Mouse (Mus musculus): Measurements from ENCODE around the gene Ubash3b. TPM values are rescaled to one million over a fixed set of nuclear protein-coding genes. Genes with fewer than 3 reads are reported as not detected.

Ubash3b gene
- polyA plus RNA-seq, 1 experiment from 2014 or later: 3.8 TPM

GRCm38 (mm10) chr9:41147203-41147842, 14.2 kb downstream of the Ubash3b start:
- H3K9me3 ChIP-seq: no peaks in the 10 kb centered on the region
- H3K27me3 ChIP-seq (replicated peaks): no peaks in the 10 kb centered on the region
- H3K9ac ChIP-seq: no peak overlapping the region
- 21% methylated on average over 13 of the region's 13 CpGs for WGBS
- 0 out of 2 replicates have a peak, but pooled peaks have one; percentile 51 for ATAC-seq
- H3K27ac ChIP-seq: peak overlapping the region; percentile 24; the same call in 1 of the 2 replicates
- H3K4me3 ChIP-seq (replicated peaks): no peak overlapping the region
- H3K36me3 ChIP-seq: no peaks in the 10 kb centered on the region
- H3K4me2 ChIP-seq (replicated peaks): peak overlapping the region; percentile 35
- 0 out of 2 replicates have a peak, but pooled peaks cover 7% of the 10 kb centered on the region for H3K4me1 ChIP-seq (replicated peaks)

DNA sequence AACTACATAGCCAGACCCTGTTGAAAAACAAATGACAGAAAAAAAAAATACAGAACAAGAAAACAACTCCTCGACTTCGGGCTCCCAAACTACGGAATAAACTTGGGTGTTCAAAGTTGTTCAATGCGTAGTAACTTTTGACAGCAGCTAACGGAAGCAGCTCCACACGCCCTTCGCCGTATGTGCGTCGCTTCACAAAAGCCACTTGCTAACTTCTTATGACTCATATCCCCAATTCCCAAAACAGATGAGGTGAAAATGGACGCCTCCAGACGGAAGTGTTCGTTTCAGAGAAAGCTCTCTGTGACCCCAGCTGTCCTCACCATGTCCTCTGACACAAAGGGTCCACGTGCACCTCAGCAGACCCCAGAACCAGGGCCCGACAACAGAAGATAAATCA, 17.7 kb downstream of the Ubash3b start:
- Histone ChIP-seq H3K27ac (no peak overlapping the region), H3K4me1 (replicated peaks) (0 out of 2 replicates have a peak, but pooled peaks cover 7% of the 10 kb centered on the region), H3K4me2 (replicated peaks) (no peak overlapping the region), H3K9ac (no peak overlapping the region), H3K27me3 (replicated peaks) (no peaks in the 10 kb centered on the region), H3K36me3 (no peaks in the 10 kb centered on the region), H3K9me3 (no peaks in the 10 kb centered on the region), H3K4me3 (replicated peaks) (no peak overlapping the region)
- WGBS: 89% methylated on average over 15 of the region's 15 CpGs
- no peak for ATAC-seq

DNA sequence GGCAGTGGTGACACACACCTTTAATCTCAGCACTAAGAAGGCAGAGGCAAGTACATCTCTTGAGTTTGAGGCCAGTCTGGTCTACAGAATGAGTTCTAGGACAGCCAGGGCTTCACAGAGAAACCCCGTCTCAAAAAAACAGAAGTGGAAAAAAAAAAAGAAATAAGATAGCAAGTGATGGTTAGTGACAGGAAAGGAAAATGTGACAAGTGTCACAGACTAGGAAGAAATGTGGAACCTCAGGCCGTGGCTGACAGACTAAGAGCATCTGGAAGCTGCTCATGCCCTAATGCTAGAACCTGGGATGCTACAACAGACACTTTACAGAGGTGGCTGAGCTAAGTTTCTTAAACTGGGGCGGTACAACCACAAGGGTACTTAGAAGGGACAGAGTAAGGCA, 18.4 kb downstream of the Ubash3b start:
- H3K27ac ChIP-seq: no peak overlapping the region
- no peaks in the 10 kb centered on the region for H3K9me3 ChIP-seq
- H3K9ac ChIP-seq: no peak overlapping the region
- no peak overlapping the region for H3K4me3 ChIP-seq (replicated peaks)
- no peaks in the 10 kb centered on the region for H3K27me3 ChIP-seq (replicated peaks)
- H3K36me3 ChIP-seq: no peaks in the 10 kb centered on the region
- no peak overlapping the region for H3K4me2 ChIP-seq (replicated peaks)
- H3K4me1 ChIP-seq (replicated peaks): 0 out of 2 replicates have a peak, but pooled peaks cover 7% of the 10 kb centered on the region
- ATAC-seq: no peak
- 80% methylated on average over 3 of the region's 3 CpGs for WGBS

- Histone ChIP-seq H3K4me3 (replicated peaks) (no peak overlapping the region), H3K9me3 (no peaks in the 10 kb centered on the region), H3K4me2 (replicated peaks) (no peak overlapping the region), H3K27me3 (replicated peaks) (no peaks in the 10 kb centered on the region), H3K4me1 (replicated peaks) (no peaks in the 10 kb centered on the region), H3K27ac (no peak overlapping the region), H3K36me3 (no peaks in the 10 kb centered on the region), H3K9ac (no peak overlapping the region)
- ATAC-seq: no peak
- WGBS: 56% methylated on average over 2 of the region's 2 CpGs
Measured at GRCm38 (mm10) chr9:41141026-41141425, 20.5 kb downstream of the Ubash3b start.

DNA sequence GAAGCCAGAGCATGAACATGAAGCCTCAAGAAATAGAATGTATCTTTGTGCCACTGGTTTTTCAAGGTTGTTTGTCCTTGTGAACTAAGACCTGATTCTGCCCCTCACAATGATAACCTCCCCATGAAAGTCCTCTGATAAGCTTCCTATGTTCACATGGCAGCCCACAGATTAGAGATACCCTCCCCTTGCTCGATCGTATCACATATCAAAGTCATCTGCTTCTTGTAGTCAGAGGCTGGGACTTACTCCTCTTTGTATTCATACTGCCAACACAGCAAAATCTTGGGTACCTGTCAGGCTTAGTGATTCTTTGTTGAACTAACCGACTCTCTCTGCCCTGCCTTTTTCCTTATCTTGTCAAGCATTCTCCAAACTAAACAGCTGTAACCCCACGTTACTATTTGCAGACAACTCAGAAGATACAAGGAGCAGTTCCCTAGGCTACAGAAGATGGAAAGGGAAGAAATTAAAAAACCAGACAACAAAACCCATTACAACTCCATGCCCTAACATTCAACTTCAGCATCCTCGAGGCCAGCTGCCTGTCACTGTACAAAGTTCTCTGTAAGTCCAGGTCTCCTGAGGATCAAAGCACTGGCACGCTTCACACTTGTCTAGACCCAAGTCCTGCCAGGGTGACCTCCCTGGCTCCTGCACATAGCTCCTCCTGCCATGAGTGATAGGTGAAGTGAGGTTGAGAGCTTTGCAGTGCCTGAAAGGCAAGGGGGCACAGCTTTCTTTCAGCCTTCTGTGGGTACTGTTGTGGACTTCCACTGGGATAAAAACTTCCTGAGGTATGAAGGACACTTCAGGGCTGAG, 22.3 kb downstream of the Ubash3b start:
- 56% methylated on average over 6 of the region's 6 CpGs for WGBS
- no peak overlapping the region for H3K4me3 ChIP-seq (replicated peaks)
- H3K36me3 ChIP-seq: no peaks in the 10 kb centered on the region
- no peaks in the 10 kb centered on the region for H3K4me1 ChIP-seq (replicated peaks)
- H3K9me3 ChIP-seq: no peaks in the 10 kb centered on the region
- H3K4me2 ChIP-seq (replicated peaks): no peak overlapping the region
- no peak overlapping the region for H3K9ac ChIP-seq
- H3K27ac ChIP-seq: no peak overlapping the region
- no peaks in the 10 kb centered on the region for H3K27me3 ChIP-seq (replicated peaks)
- no peak for ATAC-seq

DNA sequence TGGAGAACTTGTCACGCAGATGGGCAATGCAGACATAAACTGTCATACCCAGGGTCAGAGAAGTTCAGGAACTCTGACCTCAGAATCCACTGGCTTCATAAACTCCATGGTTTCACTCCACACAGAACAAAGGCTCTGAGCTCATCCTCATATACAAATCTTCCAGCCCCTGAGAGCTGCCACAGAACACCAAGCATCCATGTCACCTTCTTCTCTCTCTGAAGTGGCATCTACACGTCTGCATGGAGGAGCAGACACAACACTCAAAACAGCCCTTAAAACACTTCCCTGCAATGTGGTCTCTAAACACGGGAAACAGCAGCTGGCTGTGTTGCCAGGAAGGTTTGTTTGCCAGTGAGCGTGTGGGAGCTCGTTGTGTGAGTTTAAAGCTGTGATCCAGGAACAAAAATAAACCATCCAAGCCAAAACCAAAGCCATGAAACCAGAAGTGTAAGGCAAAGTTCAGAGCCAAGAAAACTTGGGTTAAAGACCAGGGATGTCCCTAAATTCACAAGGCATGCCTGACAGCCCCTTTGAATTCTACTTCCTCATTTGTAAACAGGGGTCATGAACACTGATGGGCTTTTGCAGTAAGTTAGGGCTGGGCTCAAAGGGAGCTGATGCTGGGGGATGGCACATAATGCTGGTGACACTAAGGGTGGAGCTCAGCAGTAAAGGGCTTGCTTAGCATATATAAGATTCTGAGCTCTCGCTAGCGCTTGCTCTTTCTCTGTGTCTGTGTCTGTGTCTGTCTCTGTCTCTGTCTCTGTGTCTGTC, 24.6 kb downstream of the Ubash3b start:
- WGBS: 47% methylated on average over 7 of the region's 7 CpGs
- Histone ChIP-seq H3K9me3 (no peaks in the 10 kb centered on the region), H3K27me3 (replicated peaks) (no peaks in the 10 kb centered on the region), H3K27ac (no peak overlapping the region), H3K4me2 (replicated peaks) (no peak overlapping the region), H3K4me3 (replicated peaks) (no peak overlapping the region), H3K4me1 (replicated peaks) (no peaks in the 10 kb centered on the region), H3K36me3 (no peaks in the 10 kb centered on the region), H3K9ac (no peak overlapping the region)
- ATAC-seq: no peak

GRCm38 (mm10) chr9:41136273-41136672, 25.2 kb downstream of the Ubash3b start:
- 86% methylated on average over 2 of the region's 2 CpGs for WGBS
- H3K4me1 ChIP-seq (replicated peaks): no peaks in the 10 kb centered on the region

GRCm38 (mm10) chr9:41134907-41135306, 26.6 kb downstream of the Ubash3b start:
- Histone ChIP-seq H3K9ac (no peak overlapping the region), H3K36me3 (no peaks in the 10 kb centered on the region), H3K27me3 (replicated peaks) (no peaks in the 10 kb centered on the region), H3K4me3 (replicated peaks) (no peak overlapping the region), H3K4me2 (replicated peaks) (no peak overlapping the region), H3K9me3 (no peaks in the 10 kb centered on the region), H3K27ac (no peak overlapping the region), H3K4me1 (replicated peaks) (no peaks in the 10 kb centered on the region)
- 70% methylated on average over 4 of the region's 4 CpGs for WGBS
- ATAC-seq: no peak

More at GRCm38 (mm10) chr9:41136273-41136672, 25.2 kb downstream of the Ubash3b start:
- Histone ChIP-seq H3K36me3 (no peaks in the 10 kb centered on the region), H3K27me3 (replicated peaks) (no peaks in the 10 kb centered on the region), H3K27ac (no peak overlapping the region), H3K9me3 (no peaks in the 10 kb centered on the region), H3K9ac (no peak overlapping the region), H3K4me2 (replicated peaks) (no peak overlapping the region), H3K4me3 (replicated peaks) (no peak overlapping the region)
- no peak for ATAC-seq

- 85% methylated on average over 8 of the region's 8 CpGs for WGBS
- no peak overlapping the region for H3K27ac ChIP-seq
- H3K4me1 ChIP-seq (replicated peaks): no peaks in the 10 kb centered on the region
- no peaks in the 10 kb centered on the region for H3K9me3 ChIP-seq
- ATAC-seq: no peak
- H3K4me3 ChIP-seq (replicated peaks): no peak overlapping the region
- no peaks in the 10 kb centered on the region for H3K36me3 ChIP-seq
- no peak overlapping the region for H3K4me2 ChIP-seq (replicated peaks)
- H3K9ac ChIP-seq: no peak overlapping the region
- H3K27me3 ChIP-seq (replicated peaks): no peaks in the 10 kb centered on the region
Measured at GRCm38 (mm10) chr9:41130563-41130962, 30.9 kb downstream of the Ubash3b start.

GRCm38 (mm10) chr9:41129802-41130480, 31.6 kb downstream of the Ubash3b start:
- no peak overlapping the region for H3K4me2 ChIP-seq (replicated peaks)
- WGBS: 72% methylated on average over 10 of the region's 10 CpGs
- no peak for ATAC-seq
- H3K27ac ChIP-seq: no peak overlapping the region
- no peaks in the 10 kb centered on the region for H3K36me3 ChIP-seq
- no peaks in the 10 kb centered on the region for H3K9me3 ChIP-seq
- H3K4me1 ChIP-seq (replicated peaks): no peaks in the 10 kb centered on the region
- H3K9ac ChIP-seq: no peak overlapping the region
- no peak overlapping the region for H3K4me3 ChIP-seq (replicated peaks)
- no peaks in the 10 kb centered on the region for H3K27me3 ChIP-seq (replicated peaks)

DNA sequence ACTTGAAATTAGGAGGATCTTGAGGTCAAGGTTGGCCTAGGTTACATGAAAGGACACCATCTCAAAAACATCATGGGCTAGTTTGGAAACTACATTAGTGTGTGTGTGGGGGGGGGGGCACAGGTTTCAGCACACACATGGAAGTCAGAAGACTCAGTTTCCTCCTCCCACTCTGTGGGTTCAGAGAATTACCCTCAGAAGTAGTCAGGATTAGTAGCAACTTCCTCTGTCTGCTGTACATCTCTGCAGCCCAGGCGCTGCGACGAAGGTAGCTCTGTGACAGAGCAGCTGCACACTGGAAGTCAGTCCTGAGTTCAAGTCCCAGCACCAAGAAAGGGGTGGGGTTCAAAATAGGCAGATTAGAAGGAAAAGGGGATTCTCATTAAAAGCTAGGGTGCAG, 32.2 kb downstream of the Ubash3b start:
- no peaks in the 10 kb centered on the region for H3K27me3 ChIP-seq (replicated peaks)
- H3K27ac ChIP-seq: no peak overlapping the region
- no peaks in the 10 kb centered on the region for H3K36me3 ChIP-seq
- ATAC-seq: no peak
- no peak overlapping the region for H3K9ac ChIP-seq
- no peaks in the 10 kb centered on the region for H3K4me1 ChIP-seq (replicated peaks)
- WGBS: 84% methylated on average over 3 of the region's 3 CpGs
- no peak overlapping the region for H3K4me2 ChIP-seq (replicated peaks)
- H3K9me3 ChIP-seq: no peaks in the 10 kb centered on the region
- no peak overlapping the region for H3K4me3 ChIP-seq (replicated peaks)

GRCm38 (mm10) chr9:41126723-41127122, 34.8 kb downstream of the Ubash3b start:
- Histone ChIP-seq H3K4me2 (replicated peaks) (no peak overlapping the region), H3K4me1 (replicated peaks) (no peaks in the 10 kb centered on the region), H3K9me3 (no peaks in the 10 kb centered on the region), H3K4me3 (replicated peaks) (no peak overlapping the region), H3K27me3 (replicated peaks) (no peaks in the 10 kb centered on the region), H3K36me3 (no peaks in the 10 kb centered on the region), H3K27ac (no peak overlapping the region), H3K9ac (no peak overlapping the region)
- 67% methylated on average over 3 of the region's 3 CpGs for whole genome bisulfite sequencing
- ATAC-seq: no peak

Measured in intestine, embryonic 15.5 days (tissue).